Mouse (Mus musculus): ENCODE measurements at regions not wholly inside any gene's neighbourhood (a gene's known extent, or its start where the extent isn't known, plus 50 kb on each side); places are given as distances from the start of the nearest gene placed in this dataset.

DNA sequence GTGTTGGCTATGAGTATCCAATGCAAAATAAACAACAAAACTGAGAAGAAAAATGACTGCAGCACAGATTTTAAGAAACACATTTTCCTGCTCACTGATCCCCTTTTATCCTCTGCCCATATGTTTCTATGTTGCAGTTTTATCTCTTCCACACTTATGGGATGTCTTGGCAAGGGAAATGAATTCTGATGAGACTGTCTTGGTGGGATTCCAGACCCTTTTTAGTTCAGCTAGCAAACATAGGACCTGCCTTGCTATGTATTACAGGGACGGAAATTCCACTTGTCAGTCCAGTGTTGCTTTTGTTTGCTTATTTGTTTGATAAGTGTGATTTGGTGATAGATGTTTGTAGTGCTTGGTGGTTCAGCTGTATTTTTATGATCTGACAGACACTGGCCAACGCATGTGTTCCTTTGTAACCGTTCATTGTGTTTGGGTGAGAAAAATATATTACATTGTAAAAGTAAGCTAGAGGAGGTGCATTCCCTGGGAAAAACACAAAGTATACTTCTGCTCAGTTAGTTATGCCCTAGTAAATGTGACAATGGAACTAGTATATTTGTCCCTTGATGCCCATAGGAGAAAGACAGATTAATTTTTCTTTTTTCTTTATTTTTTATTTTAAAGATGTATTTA, 1516.2 kb downstream of the Tbl1xr1 start:
- DNase-seq (ENCODE audit: low spot score in 2 of 2): peak in 1 of 2 experiments; percentile 23

DNA sequence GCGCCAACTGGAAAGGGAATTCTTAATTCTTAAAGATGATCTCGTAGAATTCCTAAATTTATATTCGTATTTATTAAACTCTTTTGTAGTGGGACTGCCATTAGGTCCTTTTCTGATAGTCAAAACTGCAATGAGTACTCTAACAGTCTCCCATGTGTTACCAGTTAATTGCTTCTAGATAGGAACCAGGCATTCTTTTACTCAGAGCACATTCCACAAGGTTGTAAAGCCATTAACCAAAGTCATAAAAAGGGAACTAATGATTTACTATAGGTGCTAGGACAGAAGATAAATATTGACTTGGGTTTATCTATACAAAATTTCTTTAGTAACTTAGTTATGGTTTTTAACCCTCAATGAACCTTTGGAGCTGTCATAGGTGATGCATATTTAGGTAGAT, 1525.0 kb downstream of the Tbl1xr1 start:
- no peak for DNase-seq (ENCODE audit: low spot score in 2 of 2)

DNA sequence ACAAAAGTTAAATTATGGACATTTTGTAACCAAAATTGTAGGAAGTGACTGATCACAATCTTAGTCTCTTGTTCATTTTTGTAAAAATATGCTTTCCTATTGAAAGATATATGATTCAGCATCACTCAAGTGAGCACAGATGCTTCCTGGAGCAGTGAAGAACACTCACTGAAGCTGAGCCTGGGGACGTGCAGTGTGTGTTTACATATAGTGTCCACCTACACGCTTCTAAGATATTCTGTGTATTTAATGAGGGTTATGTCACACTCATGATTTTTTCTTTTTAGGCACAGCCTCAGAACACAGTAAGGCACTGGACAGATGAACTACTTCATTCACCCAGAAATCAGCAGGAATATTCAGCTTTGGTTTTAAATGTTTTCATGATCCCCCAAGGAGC, 1533.6 kb downstream of the Tbl1xr1 start:
- DNase-seq (ENCODE audit: low spot score in 2 of 2): peak in 1 of 2 experiments; percentile 7

DNA sequence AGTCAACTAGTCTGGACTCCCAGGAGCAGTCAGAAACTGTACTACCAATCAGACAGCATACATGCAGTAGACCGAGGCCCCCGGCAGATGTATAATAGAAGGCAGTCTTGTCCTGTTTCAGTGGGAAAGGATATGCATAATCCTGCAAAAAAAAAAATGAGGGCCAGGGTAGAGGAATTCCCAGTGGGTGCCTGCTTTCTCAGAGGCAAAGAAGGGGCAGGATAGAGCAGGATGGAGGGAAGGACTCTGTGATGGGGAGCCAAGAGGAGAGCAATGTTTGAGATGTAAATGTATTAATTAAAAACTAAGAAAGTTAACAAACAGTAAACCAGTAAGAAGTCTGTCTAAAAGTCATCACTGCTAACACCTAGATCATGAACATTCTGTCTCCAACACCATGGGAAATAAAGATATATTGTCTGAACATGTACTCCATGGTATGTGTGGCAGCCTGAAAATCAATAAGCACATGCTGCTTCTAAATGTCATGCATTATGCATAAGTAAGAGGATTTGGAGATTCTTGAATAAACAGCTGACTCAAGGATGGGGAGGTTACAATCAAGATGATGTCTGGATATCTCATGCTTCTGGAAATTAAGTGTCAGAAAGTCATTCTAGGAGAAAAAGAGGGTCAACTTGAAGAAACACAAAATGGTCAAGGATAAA, 1485.3 kb downstream of the Naaladl2 start:
- DNase-seq (ENCODE audit: low spot score in 2 of 2): no peak

DNA sequence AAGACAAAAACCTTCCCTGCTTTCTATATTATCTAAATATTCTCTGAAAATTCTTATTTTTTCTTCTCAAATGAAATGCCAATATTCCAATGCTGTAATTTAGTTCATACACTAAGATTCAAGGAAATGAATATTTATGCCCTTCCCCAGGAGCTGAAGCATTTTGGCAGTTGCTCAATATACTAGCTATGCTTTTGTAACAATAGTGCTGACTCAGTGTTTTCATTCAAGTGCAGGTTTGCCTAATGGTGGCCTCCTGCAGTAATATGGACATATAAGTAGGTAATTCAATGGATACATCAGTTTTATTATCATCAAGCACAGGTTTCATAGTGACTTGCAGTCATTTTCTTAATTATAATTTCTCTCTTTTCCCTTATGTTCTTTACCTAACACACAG, 1437.3 kb downstream of the Naaladl2 start:
- no peak for DNase-seq (ENCODE audit: low spot score in 2 of 2)
